Mouse (Mus musculus) kidney, postnatal 4 days (tissue): ENCODE data around the gene Rph3al.

Experiments
- DNase-seq, 2 experiments: peaks; one replicate each; pipeline ENCODE4 v3.0.0; 2021; ENCODE audit warnings: mixed read lengths in 2 of 2

Gene Rph3al

GRCm38 (mm10) chr11:75938379-75938906, at the start of gene Rph3al:
TSS of gene Rph3al (minus strand) at chr11:75938429.
- peak; percentile 46 to 55 for DNase-seq

- no peak for DNase-seq
These were observed 47.7 kb upstream of the Rph3al start for GRCm38 (mm10) chr11:75985948-75986347.

- no peak for DNase-seq
These were observed 46.4 kb upstream of the Rph3al start for GRCm38 (mm10) chr11:75984581-75984980.

GRCm38 (mm10) chr11:75983194-75983593, 45.0 kb upstream of the Rph3al start:
- no peak for DNase-seq

- no peak for DNase-seq
These were observed 42.2 kb upstream of the Rph3al start for GRCm38 (mm10) chr11:75980413-75980812.

- no peak for DNase-seq
These were observed 39.8 kb upstream of the Rph3al start for GRCm38 (mm10) chr11:75978051-75978450.

GRCm38 (mm10) chr11:75976748-75977147, 38.5 kb upstream of the Rph3al start:
- peak in 1 of 2 experiments; percentile 18 for DNase-seq

GRCm38 (mm10) chr11:75973988-75974387, 35.8 kb upstream of the Rph3al start:
- peak; percentile 30 to 35 for DNase-seq

- no peak for DNase-seq
These were observed 34.8 kb upstream of the Rph3al start for GRCm38 (mm10) chr11:75972916-75973567.

- no peak for DNase-seq
These were observed 34.0 kb upstream of the Rph3al start for GRCm38 (mm10) chr11:75972188-75972587.

- no peak for DNase-seq
These were observed 32.4 kb upstream of the Rph3al start for GRCm38 (mm10) chr11:75970629-75971028.

GRCm38 (mm10) chr11:75968761-75969160, 30.5 kb upstream of the Rph3al start:
- no peak for DNase-seq

GRCm38 (mm10) chr11:75966401-75967372, 28.5 kb upstream of the Rph3al start:
- peak; percentile 83 to 91 for DNase-seq

- peak; percentile 21 to 53 for DNase-seq
These were observed 27.6 kb upstream of the Rph3al start for GRCm38 (mm10) chr11:75965674-75966400.

- no peak for DNase-seq
These were observed 26.2 kb upstream of the Rph3al start for GRCm38 (mm10) chr11:75964476-75964730.

GRCm38 (mm10) chr11:75963730-75964475, 25.7 kb upstream of the Rph3al start:
- no peak for DNase-seq

- DNase-seq: no peak
These were observed 23.6 kb upstream of the Rph3al start for GRCm38 (mm10) chr11:75961782-75962181.

GRCm38 (mm10) chr11:75957124-75957832, 19.0 kb upstream of the Rph3al start:
- DNase-seq: no peak

- no peak for DNase-seq
These were observed 18.4 kb upstream of the Rph3al start for GRCm38 (mm10) chr11:75956651-75957050.

- DNase-seq: no peak
These were observed 16.7 kb upstream of the Rph3al start for GRCm38 (mm10) chr11:75954896-75955295.

- DNase-seq: no peak
These were observed 13.7 kb upstream of the Rph3al start for GRCm38 (mm10) chr11:75951895-75952294.

GRCm38 (mm10) chr11:75950459-75950858, 12.2 kb upstream of the Rph3al start:
- DNase-seq: no peak
